Mouse (Mus musculus): ENCODE data around the gene Rrp1b. TPM values are rescaled to one million over a fixed set of nuclear protein-coding genes. Genes with fewer than 3 reads are reported as not detected.
"Not testable (repeated sequence)": the region's sequence is repeated elsewhere in the genome, so short reads cannot be mapped to it uniquely, and the experiment has no call there.

Gene Rrp1b
- polyA plus RNA-seq, 1 experiment from 2014 or later: 56.5 TPM

- Histone ChIP-seq H3K4me2 (no peak overlapping the region), H3K4me3 (no peak overlapping the region), H3K9me3 (no peaks in the 10 kb centered on the region), H3K27ac (no peak overlapping the region), H3K9ac (no peak overlapping the region), H3K4me1 (peaks cover 20% of the 10 kb centered on the region), H3K27me3 (no peaks in the 10 kb centered on the region), H3K36me3 (no peaks in the 10 kb centered on the region)
- WGBS: 71% methylated on average over 1 of the region's 1 CpGs
- ATAC-seq (ENCODE audit: insufficient number of reproducible peaks, low FRiP score, low TSS enrichment, low read depth): no peak
These were observed 56.3 kb downstream of the Rrp1b start for GRCm38 (mm10) chr17:32092241-32092619.

- Histone ChIP-seq H3K9ac (no peak overlapping the region), H3K36me3 (no peaks in the 10 kb centered on the region), H3K27me3 (no peaks in the 10 kb centered on the region), H3K4me1 (peaks cover 20% of the 10 kb centered on the region), H3K9me3 (no peaks in the 10 kb centered on the region), H3K4me2 (no peak overlapping the region), H3K27ac (no peak overlapping the region), H3K4me3 (no peak overlapping the region)
- no peak for ATAC-seq (ENCODE audit: insufficient number of reproducible peaks, low FRiP score, low TSS enrichment, low read depth)
- 76% methylated on average over 5 of the region's 5 CpGs for WGBS
These were observed 57.0 kb downstream of the Rrp1b start for GRCm38 (mm10) chr17:32092895-32093294.

- Histone ChIP-seq H3K9me3 (no peaks in the 10 kb centered on the region), H3K36me3 (no peaks in the 10 kb centered on the region), H3K4me1 (peaks cover 13% of the 10 kb centered on the region), H3K4me3 (no peak overlapping the region), H3K27ac (no peak overlapping the region), H3K27me3 (peaks cover 21% of the 10 kb centered on the region), H3K4me2 (no peak overlapping the region), H3K9ac (no peak overlapping the region)
- no peak for ATAC-seq (ENCODE audit: insufficient number of reproducible peaks, low FRiP score, low TSS enrichment, low read depth)
- 64% methylated on average over 1 of the region's 1 CpGs for WGBS
These were observed 61.8 kb downstream of the Rrp1b start for GRCm38 (mm10) chr17:32097676-32098075.

GRCm38 (mm10) chr17:32098905-32099304 lies 63.0 kb downstream of the Rrp1b start:
- Histone ChIP-seq H3K4me1 (peaks cover 13% of the 10 kb centered on the region), H3K27me3 (peaks cover 27% of the 10 kb centered on the region)
- H3K4me3 ChIP-seq; H3K9me3 ChIP-seq; ATAC-seq (ENCODE audit: insufficient number of reproducible peaks, low FRiP score, low TSS enrichment, low read depth); H3K9ac ChIP-seq; H3K36me3 ChIP-seq; H3K27ac ChIP-seq; H3K4me2 ChIP-seq: not testable (repeated sequence)
- 85% methylated on average over 6 of the region's 6 CpGs for WGBS

- ATAC-seq (ENCODE audit: insufficient number of reproducible peaks, low FRiP score, low TSS enrichment, low read depth): no peak
These were observed 63.7 kb downstream of the Rrp1b start for GRCm38 (mm10) chr17:32099574-32099942.

GRCm38 (mm10) chr17:32099943-32100586 lies 64.2 kb downstream of the Rrp1b start:
- H3K4me3 ChIP-seq: peak overlapping the region; percentile 47
- H3K27ac ChIP-seq: no peak overlapping the region
- no peaks in the 10 kb centered on the region for H3K36me3 ChIP-seq
- H3K27me3 ChIP-seq: peaks cover 27% of the 10 kb centered on the region
- H3K9me3 ChIP-seq: no peaks in the 10 kb centered on the region
- WGBS: under 1% methylated on average over 44 of the region's 44 CpGs
- H3K4me1 ChIP-seq: peaks cover 13% of the 10 kb centered on the region
- H3K4me2 ChIP-seq: peak overlapping the region; percentile 95
- H3K9ac ChIP-seq: peak overlapping the region; percentile 39; the same call in 1 of the 2 replicates
- peak; percentile 71 for ATAC-seq (ENCODE audit: insufficient number of reproducible peaks, low FRiP score, low TSS enrichment, low read depth)

More at GRCm38 (mm10) chr17:32099574-32099942, 63.7 kb downstream of the Rrp1b start:
- Histone ChIP-seq H3K9me3 (no peaks in the 10 kb centered on the region), H3K36me3 (no peaks in the 10 kb centered on the region), H3K4me2 (peak overlapping the region; percentile 95), H3K9ac (no peak overlapping the region), H3K4me3 (peak overlapping the region; percentile 47), H3K27ac (no peak overlapping the region), H3K4me1 (peaks cover 13% of the 10 kb centered on the region), H3K27me3 (peaks cover 27% of the 10 kb centered on the region)
- WGBS: 27% methylated on average over 8 of the region's 8 CpGs

- ATAC-seq (ENCODE audit: insufficient number of reproducible peaks, low FRiP score, low TSS enrichment, low read depth): no peak
- peaks cover 27% of the 10 kb centered on the region for H3K27me3 ChIP-seq
- H3K9ac ChIP-seq: no peak overlapping the region
- H3K4me1 ChIP-seq: peaks cover 13% of the 10 kb centered on the region
- no peak overlapping the region for H3K4me2 ChIP-seq
- no peak overlapping the region for H3K27ac ChIP-seq
- H3K36me3 ChIP-seq: no peaks in the 10 kb centered on the region
- no peak overlapping the region for H3K4me3 ChIP-seq
- H3K9me3 ChIP-seq: no peaks in the 10 kb centered on the region
- WGBS: 18% methylated on average over 4 of the region's 4 CpGs
These were observed 67.2 kb downstream of the Rrp1b start for GRCm38 (mm10) chr17:32103054-32103453.

- 45% methylated on average over 2 of the region's 2 CpGs for WGBS
These were observed 70.5 kb downstream of the Rrp1b start for GRCm38 (mm10) chr17:32106358-32106757.

GRCm38 (mm10) chr17:32107877-32108276 lies 72.0 kb downstream of the Rrp1b start:
- WGBS: 59% methylated on average over 5 of the region's 5 CpGs
- Histone ChIP-seq H3K4me1 (no peaks in the 10 kb centered on the region), H3K9me3 (no peaks in the 10 kb centered on the region), H3K27ac (no peak overlapping the region), H3K4me3 (no peak overlapping the region), H3K9ac (no peak overlapping the region), H3K27me3 (0 out of 2 replicates have a peak, but pooled peaks cover 7% of the 10 kb centered on the region), H3K4me2 (no peak overlapping the region), H3K36me3 (no peaks in the 10 kb centered on the region)
- ATAC-seq (ENCODE audit: insufficient number of reproducible peaks, low FRiP score, low TSS enrichment, low read depth): no peak

More at GRCm38 (mm10) chr17:32106358-32106757, 70.5 kb downstream of the Rrp1b start:
- no peaks in the 10 kb centered on the region for H3K4me1 ChIP-seq
- no peaks in the 10 kb centered on the region for H3K36me3 ChIP-seq
- no peak overlapping the region for H3K9ac ChIP-seq
- H3K4me3 ChIP-seq: no peak overlapping the region
- no peak overlapping the region for H3K27ac ChIP-seq
- no peaks in the 10 kb centered on the region for H3K9me3 ChIP-seq
- H3K4me2 ChIP-seq: no peak overlapping the region
- H3K27me3 ChIP-seq: peaks cover 14% of the 10 kb centered on the region; the same call in 1 of the 2 replicates
- ATAC-seq (ENCODE audit: insufficient number of reproducible peaks, low FRiP score, low TSS enrichment, low read depth): no peak

- H3K4me1 ChIP-seq; H3K36me3 ChIP-seq; H3K27ac ChIP-seq; H3K4me3 ChIP-seq; H3K9ac ChIP-seq; H3K27me3 ChIP-seq; H3K4me2 ChIP-seq; ATAC-seq (ENCODE audit: insufficient number of reproducible peaks, low FRiP score, low TSS enrichment, low read depth); H3K9me3 ChIP-seq: not testable (repeated sequence)
- WGBS: 70% methylated on average over 5 of the region's 5 CpGs
These were observed 72.6 kb downstream of the Rrp1b start for GRCm38 (mm10) chr17:32108320-32109011.

GRCm38 (mm10) chr17:32109201-32109940 lies 73.5 kb downstream of the Rrp1b start:
- 61% methylated on average over 6 of the region's 6 CpGs for WGBS
- no peak overlapping the region for H3K4me3 ChIP-seq
- no peaks in the 10 kb centered on the region for H3K9me3 ChIP-seq
- no peaks in the 10 kb centered on the region for H3K36me3 ChIP-seq
- no peak overlapping the region for H3K4me2 ChIP-seq
- no peak overlapping the region for H3K27ac ChIP-seq
- H3K9ac ChIP-seq: no peak overlapping the region
- H3K27me3 ChIP-seq: peaks cover 17% of the 10 kb centered on the region
- ATAC-seq (ENCODE audit: insufficient number of reproducible peaks, low FRiP score, low TSS enrichment, low read depth): no peak
- H3K4me1 ChIP-seq: peaks cover 14% of the 10 kb centered on the region

- peaks cover 18% of the 10 kb centered on the region for H3K27me3 ChIP-seq
- WGBS: 49% methylated on average over 2 of the region's 2 CpGs
- H3K4me3 ChIP-seq: no peak overlapping the region
- no peak for ATAC-seq (ENCODE audit: insufficient number of reproducible peaks, low FRiP score, low TSS enrichment, low read depth)
- H3K27ac ChIP-seq: no peak overlapping the region
- H3K9ac ChIP-seq: no peak overlapping the region
- peaks cover 16% of the 10 kb centered on the region for H3K4me1 ChIP-seq
- H3K9me3 ChIP-seq: no peaks in the 10 kb centered on the region
- H3K4me2 ChIP-seq: no peak overlapping the region
- no peaks in the 10 kb centered on the region for H3K36me3 ChIP-seq
These were observed 74.5 kb downstream of the Rrp1b start for GRCm38 (mm10) chr17:32110424-32110823.

All from limb, embryonic 15.5 days (tissue).